Mouse (Mus musculus) hindbrain, postnatal 0 days (tissue): ENCODE data around the gene Tmem178. TPM values are rescaled to one million over a fixed set of nuclear protein-coding genes. Genes with fewer than 3 reads are reported as not detected.

Experiments used
- ATAC-seq: fragments of 200-750 bp; cut with Nextera tagmentation; 2 replicates; pipeline ENCODE4 v1.8.0; 2017; ENCODE audit warnings: mild to moderate bottlenecking, moderate TSS enrichment, moderate library complexity
- DNase-seq: peaks from one replicate; pipeline ENCODE4 v3.0.0-alpha.2; 2015; ENCODE audit warnings: low spot score
- H3K27ac ChIP-seq: fragments of 300-500 bp; sonication (generic); 2 replicates; pipeline ENCODE4 v1.5.1; 2014; ENCODE audit warnings: mild to moderate bottlenecking
- H3K27me3 ChIP-seq: fragments of 300-500 bp; sonication (generic); 2 replicates; pipeline ENCODE4 v1.6.1; 2014; ENCODE audit warnings: low read length, mixed read lengths; ENCODE audit not compliant: insufficient read depth
- H3K36me3 ChIP-seq: fragments of 300-500 bp; sonication (generic); 2 replicates; pipeline ENCODE4 v1.6.1; 2014; ENCODE audit warnings: low read length, mixed read lengths; ENCODE audit not compliant: insufficient read depth
- H3K4me1 ChIP-seq: fragments of 300-500 bp; sonication (generic); 2 replicates; pipeline ENCODE4 v1.6.1; 2014; ENCODE audit warnings: antibody characterized with exemption, low read length, mixed read lengths; ENCODE audit not compliant: insufficient read depth
- H3K4me2 ChIP-seq: fragments of 300-500 bp; sonication (generic); 2 replicates; pipeline ENCODE4 v1.6.1; 2014; ENCODE audit warnings: low read depth, mild to moderate bottlenecking, low read length, moderate library complexity, mixed read lengths
- H3K4me3 ChIP-seq: fragments of 300-500 bp; sonication (generic); 2 replicates; pipeline ENCODE4 v1.5.1; 2014; ENCODE audit warnings: low read length
- H3K9ac ChIP-seq: fragments of 300-500 bp; sonication (generic); replicated peaks from 2 replicates; pipeline ENCODE4 v1.6.1; 2014; ENCODE audit warnings: mild to moderate bottlenecking, low read length, moderate library complexity, mixed read lengths
- H3K9me3 ChIP-seq: fragments of 300-500 bp; sonication (generic); 2 replicates; pipeline ENCODE4 v1.6.1; 2016; ENCODE audit warnings: low read length, mixed read lengths
- CTCF ChIP-seq: IDR thresholded peaks from 2 replicates; pipeline ENCODE4 v1.5.1; 2016; ENCODE audit warnings: antibody characterized with exemption, control low read depth, low read depth
- WGBS: fragments of 180-500 bp; shearing (Covaris S2); extraction: QIAGEN DNeasy Blood & Tissue Kit; methylation state at CpG from one replicate; pipeline ENCODE4 v1.1.7; 2014; 5-methylcytosine and 5-hydroxymethylcytosine counted together
- polyA plus RNA-seq: library from polyadenylated mRNA; unstranded; fragments of >200 nt; fragmentation: Nextera tagmentation; extraction: Ambion mirVana; gene quantifications from 2 replicates; pipeline ENCODE4 v1.2.1, GENCODE M21; 2015
- total RNA-seq: library from RNA; depleted of rRNA; stranded (reverse); fragments of >200 nt; gene quantifications from 2 replicates; pipeline ENCODE4 v1.2.3, GENCODE M21; 2014

The Tmem178 gene
- total and polyA plus RNA-seq, 2 experiments from 2014 or later, result 36.9 to 49.9 TPM

DNA sequence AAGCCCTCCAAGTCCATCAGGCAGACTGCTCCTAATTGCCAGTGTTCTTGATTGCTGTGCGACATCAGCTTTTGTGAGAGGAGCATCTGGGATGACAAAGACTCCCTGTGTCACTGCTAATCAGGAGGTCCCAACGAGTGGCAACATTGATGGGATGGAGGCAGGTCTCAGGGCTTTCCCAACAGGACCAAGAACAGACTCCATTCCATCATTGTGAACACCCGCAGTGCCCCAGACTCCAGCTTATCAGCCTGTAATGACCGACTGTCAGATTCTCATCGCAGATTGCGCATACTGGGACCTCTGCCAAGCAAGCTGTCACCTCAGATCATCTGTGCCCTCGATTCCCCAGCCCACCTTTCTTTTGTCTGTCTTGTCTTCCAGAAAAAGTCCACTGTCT is 7.9 kb downstream of the Tmem178 start:
- H3K4me3 ChIP-seq, result no peak overlapping the region
- no peak for TF ChIP-seq CTCF
- WGBS, result 38% methylated on average over 7 of the region's 7 CpGs
- H3K4me1 ChIP-seq, result no peaks in the 10 kb centered on the region; the same call in none of the 2 replicates
- no peaks in the 10 kb centered on the region for H3K27me3 ChIP-seq
- H3K27ac ChIP-seq, result no peak overlapping the region
- DNase-seq (peak; percentile 74), ATAC-seq (peak; percentile 57)
- no peaks in the 10 kb centered on the region for H3K9me3 ChIP-seq
- no peak overlapping the region for H3K4me2 ChIP-seq
- H3K9ac ChIP-seq, result no peak overlapping the region
- H3K36me3 ChIP-seq, result no peaks in the 10 kb centered on the region

DNA sequence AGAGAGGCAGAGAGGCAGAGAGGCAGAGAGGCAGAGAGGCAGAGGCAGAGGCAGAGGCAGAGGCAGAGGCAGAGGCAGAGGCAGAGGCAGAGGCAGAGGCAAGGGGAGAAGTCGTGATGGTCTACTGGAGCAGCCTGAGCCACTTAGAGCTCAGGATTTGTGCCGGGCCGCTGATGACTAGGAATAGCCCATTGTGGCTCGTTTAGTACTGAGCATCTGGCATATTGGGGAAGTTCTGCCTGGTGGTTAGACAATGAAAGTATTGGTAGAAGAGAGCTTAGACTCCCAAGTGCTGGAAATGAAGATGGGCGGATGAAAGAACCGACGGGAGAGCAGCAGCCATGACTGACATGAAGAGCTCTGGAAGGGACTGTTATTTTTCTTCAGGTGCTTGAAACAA is 11.0 kb downstream of the Tmem178 start:
- H3K36me3 ChIP-seq, result no peaks in the 10 kb centered on the region
- no peaks in the 10 kb centered on the region; the same call in none of the 2 replicates for H3K4me1 ChIP-seq
- no peak for ATAC-seq
- no peak overlapping the region for H3K27ac ChIP-seq
- no peak overlapping the region for H3K9ac ChIP-seq
- no peak for TF ChIP-seq CTCF
- DNase-seq, result no peak
- no peaks in the 10 kb centered on the region for H3K9me3 ChIP-seq
- H3K4me3 ChIP-seq, result no peak overlapping the region
- H3K4me2 ChIP-seq, result no peak overlapping the region
- no peaks in the 10 kb centered on the region for H3K27me3 ChIP-seq
- 58% methylated on average over 7 of the region's 7 CpGs for WGBS

DNA sequence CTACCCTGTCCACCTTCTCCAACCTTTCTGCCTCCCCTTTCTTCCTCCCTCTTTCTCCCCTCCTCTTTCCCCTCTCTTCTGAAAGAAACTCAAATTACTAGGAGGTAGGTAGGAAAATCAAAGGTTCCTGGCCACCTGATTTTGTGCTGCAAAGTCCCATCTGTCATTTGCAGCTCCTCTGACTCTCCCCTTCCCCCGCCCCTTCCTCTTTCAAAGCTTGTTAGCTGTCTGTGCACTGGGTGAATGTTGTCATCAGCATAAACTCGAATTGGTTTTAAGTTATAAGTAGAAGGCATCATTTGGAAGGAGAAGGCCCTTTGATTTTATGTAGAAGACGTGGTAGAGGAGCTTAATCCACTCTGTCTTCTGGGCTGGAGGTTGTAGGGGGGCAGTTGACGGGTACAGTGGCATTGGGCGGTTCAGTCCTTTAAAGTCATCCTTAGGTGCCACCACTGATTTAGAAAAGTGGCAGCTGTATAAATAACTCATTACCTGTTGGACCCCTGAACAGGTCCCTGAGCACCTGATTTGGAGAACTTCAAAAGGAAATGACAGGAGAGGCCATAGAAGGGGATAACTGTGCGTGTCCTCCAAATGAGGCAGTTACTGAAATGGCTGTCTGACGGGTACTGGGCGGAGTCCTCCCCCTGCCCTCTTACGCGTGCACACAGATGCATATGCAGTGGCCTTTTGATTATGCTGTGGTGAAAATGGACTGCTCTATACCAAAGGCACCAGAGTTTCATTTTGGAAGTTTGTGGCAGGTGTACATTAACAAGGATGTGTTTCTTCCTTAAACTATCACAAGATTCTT is 11.8 kb downstream of the Tmem178 start:
- no peaks in the 10 kb centered on the region for H3K36me3 ChIP-seq
- no peak overlapping the region for H3K27ac ChIP-seq
- no peak overlapping the region for H3K4me3 ChIP-seq
- TF ChIP-seq CTCF, result no peak
- DNase-seq (no peak), ATAC-seq (no peak)
- WGBS, result 82% methylated on average over 10 of the region's 10 CpGs
- H3K27me3 ChIP-seq, result no peaks in the 10 kb centered on the region
- no peaks in the 10 kb centered on the region for H3K9me3 ChIP-seq
- H3K9ac ChIP-seq, result no peak overlapping the region
- no peak overlapping the region for H3K4me2 ChIP-seq
- no peaks in the 10 kb centered on the region; the same call in none of the 2 replicates for H3K4me1 ChIP-seq

GRCm38 (mm10) chr17:80958332-80958731 is 13.9 kb downstream of the Tmem178 start:
- no peaks in the 10 kb centered on the region for H3K9me3 ChIP-seq
- no peak overlapping the region for H3K4me2 ChIP-seq
- H3K9ac ChIP-seq, result no peak overlapping the region
- no peaks in the 10 kb centered on the region for H3K36me3 ChIP-seq
- no peaks in the 10 kb centered on the region; the same call in 1 of the 2 replicates for H3K4me1 ChIP-seq
- 83% methylated on average over 6 of the region's 6 CpGs for WGBS
- no peak overlapping the region for H3K4me3 ChIP-seq
- ATAC-seq (no peak), DNase-seq (no peak)
- no peak for TF ChIP-seq CTCF
- no peaks in the 10 kb centered on the region for H3K27me3 ChIP-seq
- no peak overlapping the region for H3K27ac ChIP-seq

DNA sequence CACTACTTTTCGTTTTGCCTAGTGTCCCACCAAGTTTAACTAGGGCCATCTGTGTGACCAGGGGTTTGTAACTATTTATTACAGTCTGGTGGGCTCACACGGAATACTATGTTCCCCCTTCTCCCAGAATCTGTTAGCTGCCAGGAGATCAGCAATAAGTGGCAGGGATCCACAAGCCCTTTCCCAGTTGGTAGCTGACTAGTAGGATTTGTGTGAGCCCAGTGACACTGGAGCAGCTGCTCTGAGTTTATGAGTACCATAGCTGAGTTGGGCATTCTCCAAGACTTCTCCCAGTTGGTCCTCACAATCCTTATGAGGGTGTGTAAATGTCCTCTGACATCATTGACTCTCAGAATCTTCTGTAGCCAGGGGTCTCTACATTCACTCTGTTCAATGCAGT is 15.4 kb downstream of the Tmem178 start:
- no peak for TF ChIP-seq CTCF
- H3K4me2 ChIP-seq, result no peak overlapping the region
- H3K4me3 ChIP-seq, result no peak overlapping the region
- no peak overlapping the region for H3K9ac ChIP-seq
- no peaks in the 10 kb centered on the region; the same call in 1 of the 2 replicates for H3K4me1 ChIP-seq
- H3K27me3 ChIP-seq, result no peaks in the 10 kb centered on the region
- no peak overlapping the region for H3K27ac ChIP-seq
- DNase-seq, result peak; percentile 54
- 55% methylated on average over 2 of the region's 2 CpGs for WGBS
- no peaks in the 10 kb centered on the region for H3K9me3 ChIP-seq
- 0 out of 2 replicates have a peak, but pooled peaks have one; percentile 18 for ATAC-seq
- no peaks in the 10 kb centered on the region for H3K36me3 ChIP-seq

DNA sequence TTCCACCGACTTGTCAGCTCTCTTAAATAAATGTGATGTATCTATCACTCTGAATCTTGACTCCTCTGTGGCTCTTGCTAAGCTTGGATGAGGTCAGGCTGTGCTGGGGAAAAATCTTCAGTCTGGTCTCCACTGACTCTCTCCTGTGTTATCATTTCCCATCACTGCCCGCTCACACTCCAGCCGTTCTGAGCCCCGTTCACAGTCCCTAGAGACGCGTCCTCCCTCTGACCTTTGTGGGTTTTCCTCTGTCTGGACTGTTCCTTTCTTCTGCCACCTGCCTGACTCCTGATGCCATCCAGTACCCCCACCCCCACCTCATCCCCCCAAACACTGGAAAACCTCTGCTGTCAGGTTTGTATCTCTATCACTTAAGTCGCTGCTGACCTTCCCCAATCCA is 23.0 kb downstream of the Tmem178 start:
- no peak; the same call in 1 of the 2 replicates for ATAC-seq
- DNase-seq, result no peak
- Histone ChIP-seq H3K27ac (no peak overlapping the region), H3K9ac (no peak overlapping the region), H3K4me2 (no peak overlapping the region), H3K27me3 (no peaks in the 10 kb centered on the region), H3K4me3 (no peak overlapping the region), H3K4me1 (peaks cover 18% of the 10 kb centered on the region), H3K36me3 (no peaks in the 10 kb centered on the region), H3K9me3 (no peaks in the 10 kb centered on the region)
- TF ChIP-seq CTCF, result no peak
- 45% methylated on average over 7 of the region's 7 CpGs for WGBS
